Mouse (Mus musculus): ENCODE measurements around the gene Pabpn1l. TPM values are rescaled to one million over a fixed set of nuclear protein-coding genes. Genes with fewer than 3 reads are reported as not detected.
"Not testable (repeated sequence)": the region's sequence is repeated elsewhere in the genome, so short reads cannot be mapped to it uniquely, and the experiment has no call there.

Gene Pabpn1l
- total RNA-seq, 2 experiments from 2014 or later = not detected

GRCm38 (mm10) chr8:122584981-122585380 lies 37.6 kb downstream of the Pabpn1l start:
- no peak for ATAC-seq (replicated peaks; ENCODE audit: low FRiP score, poor library complexity, severe bottlenecking)

GRCm38 (mm10) chr8:122580926-122581325 lies 41.6 kb downstream of the Pabpn1l start:
- no peak for ATAC-seq (replicated peaks; ENCODE audit: low FRiP score, poor library complexity, severe bottlenecking)

- ATAC-seq (replicated peaks; ENCODE audit: low FRiP score, poor library complexity, severe bottlenecking) = no peak
These were observed 43.3 kb downstream of the Pabpn1l start for GRCm38 (mm10) chr8:122579196-122579595.

GRCm38 (mm10) chr8:122577116-122577515 lies 45.4 kb downstream of the Pabpn1l start:
- no peak for ATAC-seq (replicated peaks; ENCODE audit: low FRiP score, poor library complexity, severe bottlenecking)

GRCm38 (mm10) chr8:122576648-122577022 lies 45.9 kb downstream of the Pabpn1l start, which contains the start of gene Aprt:
TSS of gene Aprt (minus strand) at chr8:122576909.
- peak; percentile 88 for ATAC-seq (replicated peaks; ENCODE audit: low FRiP score, poor library complexity, severe bottlenecking)

GRCm38 (mm10) chr8:122575735-122576647 lies 46.5 kb downstream of the Pabpn1l start:
- ATAC-seq (replicated peaks; ENCODE audit: low FRiP score, poor library complexity, severe bottlenecking) = no peak

GRCm38 (mm10) chr8:122575286-122575685 lies 47.3 kb downstream of the Pabpn1l start:
- no peak for ATAC-seq (replicated peaks; ENCODE audit: low FRiP score, poor library complexity, severe bottlenecking)

GRCm38 (mm10) chr8:122574667-122575251 lies 47.8 kb downstream of the Pabpn1l start:
- ATAC-seq (replicated peaks; ENCODE audit: low FRiP score, poor library complexity, severe bottlenecking) = no peak

- ATAC-seq (replicated peaks; ENCODE audit: low FRiP score, poor library complexity, severe bottlenecking) = no peak
These were observed 48.3 kb downstream of the Pabpn1l start for GRCm38 (mm10) chr8:122574264-122574663.

- no peak for ATAC-seq (replicated peaks; ENCODE audit: low FRiP score, poor library complexity, severe bottlenecking)
These were observed 49.0 kb downstream of the Pabpn1l start for GRCm38 (mm10) chr8:122573577-122573976.

GRCm38 (mm10) chr8:122573176-122573575 lies 49.4 kb downstream of the Pabpn1l start:
- not testable (repeated sequence) for ATAC-seq (replicated peaks; ENCODE audit: low FRiP score, poor library complexity, severe bottlenecking)

- no peak for ATAC-seq (replicated peaks; ENCODE audit: low FRiP score, poor library complexity, severe bottlenecking)
These were observed 49.8 kb downstream of the Pabpn1l start for GRCm38 (mm10) chr8:122572751-122573150.

GRCm38 (mm10) chr8:122571750-122572267 lies 50.7 kb downstream of the Pabpn1l start:
- no peak for ATAC-seq (replicated peaks; ENCODE audit: low FRiP score, poor library complexity, severe bottlenecking)

- no peak for ATAC-seq (replicated peaks; ENCODE audit: low FRiP score, poor library complexity, severe bottlenecking)
These were observed 51.4 kb downstream of the Pabpn1l start for GRCm38 (mm10) chr8:122571153-122571552.

GRCm38 (mm10) chr8:122569996-122570395 lies 52.5 kb downstream of the Pabpn1l start:
- no peak for ATAC-seq (replicated peaks; ENCODE audit: low FRiP score, poor library complexity, severe bottlenecking)

Other genes starting within 250 kb of the Pabpn1l start
- 32.3 and 32.8 TPM in 2 replicates for gene Zc3h18, start 246.1 kb downstream of the Pabpn1l start, total RNA-seq (2015; ENCODE audit: low replicate concordance)
- gene Zc3h18, start 246.1 kb downstream of the Pabpn1l start, total RNA-seq (2017; ENCODE audit: low replicate concordance) = 57.9 and 58.0 TPM in 2 replicates
- gene Il17c, start 200.7 kb downstream of the Pabpn1l start, total RNA-seq (2015; ENCODE audit: low replicate concordance) = not detected in 2 replicates
- not detected in 2 replicates for gene Il17c, start 200.7 kb downstream of the Pabpn1l start, total RNA-seq (2017; ENCODE audit: low replicate concordance)
- 73.9 and 89.3 TPM in 2 replicates for gene Cyba, start 189.8 kb downstream of the Pabpn1l start, total RNA-seq (2015; ENCODE audit: low replicate concordance)
- 35.7 TPM in 2 replicates for gene Cyba, start 189.8 kb downstream of the Pabpn1l start, total RNA-seq (2017; ENCODE audit: low replicate concordance)
- gene Mvd, start 179.3 kb downstream of the Pabpn1l start, total RNA-seq (2015; ENCODE audit: low replicate concordance) = not detected in 2 replicates
- 1.8 and 2.1 TPM in 2 replicates for gene Mvd, start 179.3 kb downstream of the Pabpn1l start, total RNA-seq (2017; ENCODE audit: low replicate concordance)
- gene Snai3, start 162.0 kb downstream of the Pabpn1l start, total RNA-seq (2015; ENCODE audit: low replicate concordance) = not detected in 2 replicates
- not detected in 2 replicates for gene Snai3, start 162.0 kb downstream of the Pabpn1l start, total RNA-seq (2017; ENCODE audit: low replicate concordance)
- gene Rnf166, start 146.7 kb downstream of the Pabpn1l start, total RNA-seq (2015; ENCODE audit: low replicate concordance) = 15.5 and 20.9 TPM in 2 replicates
- gene Rnf166, start 146.7 kb downstream of the Pabpn1l start, total RNA-seq (2017; ENCODE audit: low replicate concordance) = 6.8 and 12.5 TPM in 2 replicates
- 7.1 and 9.7 TPM in 2 replicates for gene Ctu2, start 146.6 kb downstream of the Pabpn1l start, total RNA-seq (2015; ENCODE audit: low replicate concordance)
- 0.23 and 0.51 TPM in 2 replicates for gene Ctu2, start 146.6 kb downstream of the Pabpn1l start, total RNA-seq (2017; ENCODE audit: low replicate concordance)
- gene Piezo1, start 71.4 kb downstream of the Pabpn1l start, total RNA-seq (2015; ENCODE audit: low replicate concordance) = 32.1 and 43.2 TPM in 2 replicates
- 31.8 and 52.9 TPM in 2 replicates for gene Piezo1, start 71.4 kb downstream of the Pabpn1l start, total RNA-seq (2017; ENCODE audit: low replicate concordance)
- 55.5 and 65.8 TPM in 2 replicates for gene Cdt1, start 54.7 kb downstream of the Pabpn1l start, total RNA-seq (2015; ENCODE audit: low replicate concordance)
- 33.0 and 77.8 TPM in 2 replicates for gene Cdt1, start 54.7 kb downstream of the Pabpn1l start, total RNA-seq (2017; ENCODE audit: low replicate concordance)
- 39.4 and 53.7 TPM in 2 replicates for gene Aprt, start 45.8 kb downstream of the Pabpn1l start, total RNA-seq (2015; ENCODE audit: low replicate concordance)
- 12.3 and 15.5 TPM in 2 replicates for gene Aprt, start 45.8 kb downstream of the Pabpn1l start, total RNA-seq (2017; ENCODE audit: low replicate concordance)
- gene Galns, start 11.3 kb downstream of the Pabpn1l start, total RNA-seq (2015; ENCODE audit: low replicate concordance) = 4.6 and 24.5 TPM in 2 replicates
- 4.2 and 5.0 TPM in 2 replicates for gene Galns, start 11.3 kb downstream of the Pabpn1l start, total RNA-seq (2017; ENCODE audit: low replicate concordance)
- 18.0 and 43.2 TPM in 2 replicates for gene Trappc2l, start 11.1 kb downstream of the Pabpn1l start, total RNA-seq (2015; ENCODE audit: low replicate concordance)
- gene Trappc2l, start 11.1 kb downstream of the Pabpn1l start, total RNA-seq (2017; ENCODE audit: low replicate concordance) = 1.8 and 5.9 TPM in 2 replicates
- 4.0 and 16.8 TPM in 2 replicates for gene Cbfa2t3, start 76.4 kb upstream of the Pabpn1l start, total RNA-seq (2015; ENCODE audit: low replicate concordance)
- gene Cbfa2t3, start 76.4 kb upstream of the Pabpn1l start, total RNA-seq (2017; ENCODE audit: low replicate concordance) = 1.5 and 7.6 TPM in 2 replicates
- gene Acsf3, start 152.7 kb upstream of the Pabpn1l start, total RNA-seq (2015; ENCODE audit: low replicate concordance) = 1.4 and 1.7 TPM in 2 replicates
- gene Acsf3, start 152.7 kb upstream of the Pabpn1l start, total RNA-seq (2017; ENCODE audit: low replicate concordance) = 1.2 and 2.3 TPM in 2 replicates
- not detected in 2 replicates for gene Cdh15, start 225.2 kb upstream of the Pabpn1l start, total RNA-seq (2015; ENCODE audit: low replicate concordance)
- not detected in 2 replicates for gene Cdh15, start 225.2 kb upstream of the Pabpn1l start, total RNA-seq (2017; ENCODE audit: low replicate concordance)